ENCODE assay signal across 10 mouse cellular contexts in genomic region chr19:12487511-12488204, GRCm38 (mm10). TPM values are rescaled to one million over a fixed set of nuclear protein-coding genes. Genes with fewer than 3 reads are reported as not detected.
DNase-seq lines count a peak whose midpoint lies in the region; ATAC-seq and TF ChIP-seq lines count a peak whose summit lies in the region.
"Had no signal": no experiment of that assay in that cellular context is flagged by ENCODE, and none has a peak within 500 bp of the region (broad histone marks: within the 10 kb centered on the region; RNA-seq: fewer than 3 reads in every experiment).

No protein-coding gene starts in this region.

- H3K27me3 ChIP-seq in kidney, embryonic 16.5 days (ENCODE audit: insufficient read depth, low read length): no peaks in the 10 kb centered on the region
- H3K27me3 ChIP-seq in Patski: no peaks in the 10 kb centered on the region
- no peaks in the 10 kb centered on the region for H3K27me3 ChIP-seq in forebrain, embryonic 14.5 days (replicated peaks; ENCODE audit: control insufficient read depth, insufficient read depth, low read length)
- no peaks in the 10 kb centered on the region for H3K27me3 ChIP-seq in midbrain, embryonic 12.5 days

- H3K4me2 ChIP-seq in kidney, embryonic 16.5 days (replicated peaks; ENCODE audit: low read depth, low read length): no peak overlapping the region; the same call in 1 of the 2 replicates
- H3K4me2 ChIP-seq in forebrain, embryonic 14.5 days (ENCODE audit: low read length): no peak overlapping the region
- H3K4me2 ChIP-seq in midbrain, embryonic 12.5 days (replicated peaks): 0 out of 2 replicates have a peak overlapping the region, but pooled peaks have one; percentile 24

- POLR2A ChIA-PET in Patski (lab: Charles Lee): interaction anchor here (1.5 to 4.4 kb wide), 2 partner anchors 13 to 14 kb away, joined by 5 to 15 read pairs; partner anchors contain the start of gene Dtx4

- H3K9me3 ChIP-seq in kidney, embryonic 16.5 days (ENCODE audit: low read length): no peaks in the 10 kb centered on the region
- H3K9me3 ChIP-seq in forebrain, embryonic 14.5 days (replicated peaks; ENCODE audit: control insufficient read depth, low read length): no peaks in the 10 kb centered on the region
- no peaks in the 10 kb centered on the region for H3K9me3 ChIP-seq in midbrain, embryonic 12.5 days
- H3K9me3 ChIP-seq: G1E had no signal

- 78% methylated on average over 12 of the region's 12 CpGs for WGBS in kidney, embryonic 16.5 days
- WGBS in forebrain, embryonic 14.5 days: 90% methylated on average over 12 of the region's 12 CpGs
- 86% methylated on average over 12 of the region's 12 CpGs for WGBS in midbrain, embryonic 12.5 days

- peaks cover 26% of the 10 kb centered on the region for H3K36me3 ChIP-seq in kidney, embryonic 16.5 days (ENCODE audit: insufficient read depth, low read length)
- peaks cover 56% of the 10 kb centered on the region for H3K36me3 ChIP-seq in forebrain, embryonic 14.5 days (ENCODE audit: control insufficient read depth, insufficient read depth, low read length)
- peaks cover 66% of the 10 kb centered on the region for H3K36me3 ChIP-seq in midbrain, embryonic 12.5 days
- H3K36me3 ChIP-seq: G1E had no signal

- no peak overlapping the region for H3K4me3 ChIP-seq in kidney, embryonic 16.5 days (ENCODE audit: low read length)
- no peak overlapping the region for H3K4me3 ChIP-seq in forebrain, embryonic 14.5 days (ENCODE audit: low read depth, low read length)
- H3K4me3 ChIP-seq in midbrain, embryonic 12.5 days: no peak overlapping the region

- no peak overlapping the region; the same call in 1 of the 2 replicates for H3K9ac ChIP-seq in kidney, embryonic 16.5 days (replicated peaks; ENCODE audit: low read length)
- no peak overlapping the region for H3K9ac ChIP-seq in forebrain, embryonic 14.5 days (ENCODE audit: low read length)
- no peak overlapping the region for H3K9ac ChIP-seq in midbrain, embryonic 12.5 days (replicated peaks)

- no peak for DNase-seq in kidney, postnatal 36 days
- DNase-seq in Patski (ENCODE audit: low read depth, low spot score): no peak
- no peak for DNase-seq in forebrain, embryonic 14.5 days (ENCODE audit: low spot score)
- DNase-seq in ovary, adult 18-20 months (ENCODE audit: low spot score): no peak
- no peak for DNase-seq in right cerebral cortex, adult 2 months (ENCODE audit: low spot score in 2 of 2)

- no peak for TF ChIP-seq CTCF in Patski (IDR thresholded peaks at IDR 0.05)

- in situ Hi-C loops in Patski (cut with MboI; ENCODE audit: low pct_unique_long_range_greater_than_20kb): loop anchor here (5.0 to 25.0 kb wide), 4 partner anchors 275 to 700 kb away; partner anchors contain the start of gene Patl1

- peak; percentile 7; the same call in 1 of the 2 replicates for ATAC-seq in kidney, embryonic 16.5 days (ENCODE audit: low FRiP score, low TSS enrichment)
- peak; percentile 63 for ATAC-seq in Patski
- ATAC-seq in forebrain, embryonic 14.5 days: no peak
- ATAC-seq in midbrain, embryonic 12.5 days (ENCODE audit: low FRiP score, low read depth): no peak
- no peak for ATAC-seq in erythroblast, adult 5-6 weeks (replicated peaks; ENCODE audit: low FRiP score, poor library complexity, severe bottlenecking)

- CTCF ChIA-PET in Patski (lab: Charles Lee): interaction anchor here (1.5 to 5.6 kb wide), 4 partner anchors 10 to 29 kb away, joined by 4 to 49 read pairs (median 12); partner anchors contain the start of gene Dtx4

- peaks cover 38% of the 10 kb centered on the region for H3K4me1 ChIP-seq in kidney, embryonic 16.5 days (ENCODE audit: insufficient read depth, low read length)
- H3K4me1 ChIP-seq in forebrain, embryonic 14.5 days (ENCODE audit: control insufficient read depth, insufficient read depth, low read length): peaks cover 15% of the 10 kb centered on the region
- peaks cover 57% of the 10 kb centered on the region for H3K4me1 ChIP-seq in midbrain, embryonic 12.5 days

- peak overlapping the region; percentile 93 for H3K27ac ChIP-seq in kidney, embryonic 16.5 days (ENCODE audit: low read length)
- peak overlapping the region; percentile 72; the same call in 1 of the 2 replicates for H3K27ac ChIP-seq in forebrain, embryonic 14.5 days (ENCODE audit: low read depth, low read length)
- H3K27ac ChIP-seq in midbrain, embryonic 12.5 days (replicated peaks): peak overlapping the region; percentile 91; the same call in 1 of the 2 replicates

RNA-seq across cellular contexts. Expression of gene Dtx4, which starts 13.6 kb away (rescaled TPM):
- 6.1 and 6.6 TPM in 2 replicates for polyA plus RNA-seq in kidney, embryonic 16.5 days (2015; fragmentation: Nextera tagmentation; extraction: Ambion mirVana)
- 36.4 TPM for polyA plus RNA-seq in Patski (2021)
- 15.3 and 18.2 TPM in 2 replicates for polyA plus RNA-seq in forebrain, embryonic 14.5 days (2014; fragmentation: Nextera tagmentation; extraction: Ambion mirVana)
- 63.5 and 67.3 TPM in 2 replicates for polyA plus RNA-seq in midbrain, embryonic 12.5 days (2016; fragmentation: Nextera tagmentation; extraction: Ambion mirVana)
- total RNA-seq in erythroblast, adult 5-6 weeks (2015; ENCODE audit: low replicate concordance): 8.3 and 8.6 TPM in 2 replicates
- total RNA-seq in erythroblast, adult 5-6 weeks (2017; ENCODE audit: low replicate concordance): 4.2 and 6.0 TPM in 2 replicates
- polyA plus RNA-seq: G1E had no signal

RNA-seq across cellular contexts. Expression of gene Mpeg1, which starts 27.1 kb away (rescaled TPM):
- 0.54 and 0.62 TPM in 2 replicates for polyA plus RNA-seq in kidney, embryonic 16.5 days (2015; fragmentation: Nextera tagmentation; extraction: Ambion mirVana)
- polyA plus RNA-seq in Patski (2021): 0.19 TPM
- polyA plus RNA-seq in forebrain, embryonic 14.5 days (2014; fragmentation: Nextera tagmentation; extraction: Ambion mirVana): 0.55 and 0.75 TPM in 2 replicates
- polyA plus RNA-seq in midbrain, embryonic 12.5 days (2016; fragmentation: Nextera tagmentation; extraction: Ambion mirVana): 0.43 and 0.48 TPM in 2 replicates
- total RNA-seq in erythroblast, adult 5-6 weeks (2015; ENCODE audit: low replicate concordance): 92.8 and 101 TPM in 2 replicates
- total RNA-seq in erythroblast, adult 5-6 weeks (2017; ENCODE audit: low replicate concordance): 46.2 and 49.6 TPM in 2 replicates
- polyA plus RNA-seq: G1E had no signal

RNA-seq across cellular contexts. Expression of gene Fam111a, which starts 57.9 kb away (rescaled TPM):
- 24.3 and 26.0 TPM in 2 replicates for polyA plus RNA-seq in kidney, embryonic 16.5 days (2015; fragmentation: Nextera tagmentation; extraction: Ambion mirVana)
- 0.01 TPM for polyA plus RNA-seq in Patski (2021)
- 9.9 and 10.9 TPM in 2 replicates for polyA plus RNA-seq in forebrain, embryonic 14.5 days (2014; fragmentation: Nextera tagmentation; extraction: Ambion mirVana)
- polyA plus RNA-seq in midbrain, embryonic 12.5 days (2016; fragmentation: Nextera tagmentation; extraction: Ambion mirVana): 15.4 and 16.7 TPM in 2 replicates
- 79.0 and 112 TPM in 2 replicates for total RNA-seq in erythroblast, adult 5-6 weeks (2015; ENCODE audit: low replicate concordance)
- total RNA-seq in erythroblast, adult 5-6 weeks (2017; ENCODE audit: low replicate concordance): 78.5 and 79.9 TPM in 2 replicates

RNA-seq across cellular contexts. Expression of gene Pfpl, which starts 60.0 kb away (rescaled TPM):
- not detected in 2 replicates for polyA plus RNA-seq in kidney, embryonic 16.5 days (2015; fragmentation: Nextera tagmentation; extraction: Ambion mirVana)
- polyA plus RNA-seq in Patski (2021): not detected
- polyA plus RNA-seq in forebrain, embryonic 14.5 days (2014; fragmentation: Nextera tagmentation; extraction: Ambion mirVana): not detected in 2 replicates
- polyA plus RNA-seq in midbrain, embryonic 12.5 days (2016; fragmentation: Nextera tagmentation; extraction: Ambion mirVana): not detected in 2 replicates
- total RNA-seq in erythroblast, adult 5-6 weeks (2015; ENCODE audit: low replicate concordance): not detected in 2 replicates
- not detected in 2 replicates for total RNA-seq in erythroblast, adult 5-6 weeks (2017; ENCODE audit: low replicate concordance)
- polyA plus RNA-seq: cortical plate, adult 2 months; G1E had no signal

Comparison
In these comparisons a context has a peak if more than half of its experiments do, and no peak if none do; other contexts are left out.
1. ATAC-seq: peak in kidney, embryonic 16.5 days (single experiment) and Patski (single experiment); none in forebrain, embryonic 14.5 days (single experiment), midbrain, embryonic 12.5 days (single experiment) and erythroblast, adult 5-6 weeks (single experiment).
2. RNA of gene Fam111a, which starts 57.9 kb away (polyA plus RNA-seq): 24.3 to 26.0 TPM in kidney, embryonic 16.5 days, 15.4 to 16.7 TPM in midbrain, embryonic 12.5 days and 9.9 to 10.9 TPM in forebrain, embryonic 14.5 days; 0.01 TPM in Patski (single experiment); every median in the first group is over 10 times any median in the second.
3. Peak in every context shown above with its lines, with median percentiles within 50 percentile points of each other: H3K27ac ChIP-seq.